Mouse (Mus musculus): ENCODE results near the gene Ankrd10. TPM values are rescaled to one million over a fixed set of nuclear protein-coding genes. Genes with fewer than 3 reads are reported as not detected.

Gene Ankrd10
- polyA plus RNA-seq, 1 experiment: 65.9 TPM

DNA sequence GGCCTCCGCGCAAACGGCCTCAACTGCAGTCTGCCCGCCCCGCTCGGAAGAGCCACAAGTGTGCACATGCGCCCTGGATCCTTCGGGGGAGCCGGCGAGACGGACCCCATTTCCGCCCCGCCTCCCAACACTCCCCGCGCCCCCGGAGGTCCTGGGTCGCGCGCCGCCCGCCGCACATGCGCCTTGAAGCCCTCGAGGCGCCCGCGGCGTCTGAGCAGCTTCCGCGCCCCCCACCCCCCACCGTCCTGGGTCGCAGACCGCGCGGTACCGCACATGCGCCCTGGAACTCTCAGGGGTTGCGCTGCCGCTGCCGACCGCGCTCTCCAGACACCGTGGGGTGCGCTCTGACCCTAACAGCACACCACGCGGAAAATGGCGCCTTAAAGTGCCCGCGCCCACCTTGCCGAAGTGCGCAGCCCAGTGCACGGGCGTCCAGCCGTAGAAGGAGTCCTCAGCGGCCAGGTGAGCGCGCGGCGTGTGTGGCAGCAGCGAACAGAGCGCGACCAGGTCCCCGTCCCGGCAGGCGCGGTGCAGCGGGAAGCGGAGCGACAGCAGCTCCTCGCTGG is 462 bp downstream of the Ankrd10 start:
- H3K4me3 ChIP-seq (ENCODE audit: insufficient read depth, low read length): peak overlapping the region; percentile 80
- TF ChIP-seq CTCF (IDR thresholded peaks at IDR 0.05; ENCODE audit: extremely low read depth, insufficient read depth, low read length): no peak
- TF ChIP-seq POLR2A (IDR thresholded peaks at IDR 0.05; ENCODE audit: extremely low read depth, insufficient read depth, low read length): peak; percentile 15; the same call in 1 of the 2 replicates
- peak overlapping the region; percentile 88 for H3K27ac ChIP-seq (ENCODE audit: insufficient read depth, low read length)
- no peaks in the 10 kb centered on the region for H3K4me1 ChIP-seq (ENCODE audit: control insufficient read depth, insufficient read depth, low read length)

- Histone ChIP-seq H3K4me1 (ENCODE audit: control insufficient read depth, insufficient read depth, low read length) (peaks cover 3% of the 10 kb centered on the region; the same call in 1 of the 2 replicates), H3K27ac (ENCODE audit: insufficient read depth, low read length) (peak overlapping the region; percentile 55; the same call in 1 of the 2 replicates), H3K4me3 (ENCODE audit: insufficient read depth, low read length) (peak overlapping the region; percentile 80)
- no peak for TF ChIP-seq CTCF (IDR thresholded peaks at IDR 0.05; ENCODE audit: extremely low read depth, insufficient read depth, low read length)
These were observed 1.1 kb downstream of the Ankrd10 start for GRCm38 (mm10) chr8:11634331-11635011.

GRCm38 (mm10) chr8:11633414-11633813 is 2.1 kb downstream of the Ankrd10 start:
- Histone ChIP-seq H3K4me3 (ENCODE audit: insufficient read depth, low read length) (no peak overlapping the region), H3K4me1 (ENCODE audit: control insufficient read depth, insufficient read depth, low read length) (peaks cover 9% of the 10 kb centered on the region), H3K27ac (ENCODE audit: insufficient read depth, low read length) (no peak overlapping the region)
- TF ChIP-seq POLR2A (IDR thresholded peaks at IDR 0.05; ENCODE audit: extremely low read depth, insufficient read depth, low read length): no peak

GRCm38 (mm10) chr8:11632406-11632805 is 3.2 kb downstream of the Ankrd10 start:
- H3K4me1 ChIP-seq (ENCODE audit: control insufficient read depth, insufficient read depth, low read length): peaks cover 13% of the 10 kb centered on the region
- H3K27ac ChIP-seq (ENCODE audit: insufficient read depth, low read length): no peak overlapping the region
- TF ChIP-seq POLR2A (IDR thresholded peaks at IDR 0.05; ENCODE audit: extremely low read depth, insufficient read depth, low read length): no peak
- no peak for TF ChIP-seq CTCF (IDR thresholded peaks at IDR 0.05; ENCODE audit: extremely low read depth, insufficient read depth, low read length)
- H3K4me3 ChIP-seq (ENCODE audit: insufficient read depth, low read length): no peak overlapping the region

DNA sequence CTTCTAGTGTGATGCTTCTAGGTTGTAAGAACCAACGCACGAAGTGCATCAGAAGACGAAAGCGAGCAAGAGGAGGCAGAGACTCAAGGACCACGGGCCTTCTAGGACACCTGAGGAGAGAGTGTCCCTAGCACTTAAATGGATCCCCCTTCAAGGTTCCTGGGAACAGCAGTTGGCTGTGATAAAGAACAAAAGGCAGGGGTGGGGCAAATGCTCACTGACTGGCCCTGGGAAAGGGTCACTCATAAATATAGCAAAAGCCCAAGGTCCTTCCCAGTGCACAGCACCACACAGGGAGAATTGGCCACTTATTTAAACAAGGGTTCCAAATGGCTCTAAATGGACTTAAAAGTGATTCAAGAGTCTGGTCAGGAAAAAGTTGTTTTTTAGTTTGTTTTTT is 6.4 kb downstream of the Ankrd10 start:
- TF ChIP-seq POLR2A (IDR thresholded peaks at IDR 0.05; ENCODE audit: extremely low read depth, insufficient read depth, low read length) (no peak), CTCF (IDR thresholded peaks at IDR 0.05; ENCODE audit: extremely low read depth, insufficient read depth, low read length) (no peak)
- H3K27ac ChIP-seq (ENCODE audit: insufficient read depth, low read length): no peak overlapping the region

DNA sequence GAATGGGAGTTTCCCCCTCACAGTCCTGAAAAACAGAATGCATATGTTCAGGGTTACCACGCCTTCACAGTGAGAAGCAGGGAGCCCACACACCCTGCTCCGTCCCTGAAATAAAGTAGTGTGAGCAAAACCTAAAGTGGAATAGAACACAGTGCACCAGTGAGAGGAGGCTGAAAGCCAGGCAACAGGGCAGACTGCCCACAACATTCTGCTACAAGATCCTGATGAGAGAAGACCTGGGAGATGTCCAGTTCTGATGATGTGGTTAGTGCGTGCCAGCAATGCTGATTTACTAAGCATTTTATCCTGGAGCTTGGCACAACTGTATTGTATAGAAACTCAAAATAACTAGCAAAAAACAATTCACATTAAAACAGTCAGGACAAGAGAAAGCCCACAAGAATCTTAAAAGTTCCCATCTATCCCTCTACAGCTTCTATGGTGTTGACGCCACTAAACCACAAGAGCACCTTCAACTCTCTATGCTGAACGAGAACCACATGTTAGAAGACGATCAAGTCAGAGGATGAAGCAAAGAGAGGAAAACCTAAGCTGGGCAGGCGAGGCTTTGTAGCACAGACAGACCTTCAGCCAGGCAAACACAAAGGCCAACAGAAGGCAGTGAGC is 6.9 kb downstream of the Ankrd10 start:
- Histone ChIP-seq H3K4me3 (ENCODE audit: insufficient read depth, low read length) (no peak overlapping the region), H3K27ac (ENCODE audit: insufficient read depth, low read length) (no peak overlapping the region), H3K4me1 (ENCODE audit: control insufficient read depth, insufficient read depth, low read length) (peaks cover 13% of the 10 kb centered on the region)
- TF ChIP-seq CTCF (IDR thresholded peaks at IDR 0.05; ENCODE audit: extremely low read depth, insufficient read depth, low read length) (no peak), POLR2A (IDR thresholded peaks at IDR 0.05; ENCODE audit: extremely low read depth, insufficient read depth, low read length) (no peak)

More for the DNA sequence above, 6.4 kb downstream of the Ankrd10 start:
- Histone ChIP-seq H3K4me1 (ENCODE audit: control insufficient read depth, insufficient read depth, low read length) (peaks cover 13% of the 10 kb centered on the region), H3K4me3 (ENCODE audit: insufficient read depth, low read length) (no peak overlapping the region)

GRCm38 (mm10) chr8:11627717-11628116 is 7.8 kb downstream of the Ankrd10 start:
- TF ChIP-seq CTCF (IDR thresholded peaks at IDR 0.05; ENCODE audit: extremely low read depth, insufficient read depth, low read length) (no peak), POLR2A (IDR thresholded peaks at IDR 0.05; ENCODE audit: extremely low read depth, insufficient read depth, low read length) (no peak)
- no peak overlapping the region for H3K27ac ChIP-seq (ENCODE audit: insufficient read depth, low read length)
- no peak overlapping the region for H3K4me3 ChIP-seq (ENCODE audit: insufficient read depth, low read length)
- peaks cover 13% of the 10 kb centered on the region for H3K4me1 ChIP-seq (ENCODE audit: control insufficient read depth, insufficient read depth, low read length)

- no peak overlapping the region for H3K4me3 ChIP-seq (ENCODE audit: insufficient read depth, low read length)
- no peak for TF ChIP-seq POLR2A (IDR thresholded peaks at IDR 0.05; ENCODE audit: extremely low read depth, insufficient read depth, low read length)
- peaks cover 13% of the 10 kb centered on the region for H3K4me1 ChIP-seq (ENCODE audit: control insufficient read depth, insufficient read depth, low read length)
- H3K27ac ChIP-seq (ENCODE audit: insufficient read depth, low read length): no peak overlapping the region
These were observed 10.5 kb downstream of the Ankrd10 start for GRCm38 (mm10) chr8:11625084-11625483.

DNA sequence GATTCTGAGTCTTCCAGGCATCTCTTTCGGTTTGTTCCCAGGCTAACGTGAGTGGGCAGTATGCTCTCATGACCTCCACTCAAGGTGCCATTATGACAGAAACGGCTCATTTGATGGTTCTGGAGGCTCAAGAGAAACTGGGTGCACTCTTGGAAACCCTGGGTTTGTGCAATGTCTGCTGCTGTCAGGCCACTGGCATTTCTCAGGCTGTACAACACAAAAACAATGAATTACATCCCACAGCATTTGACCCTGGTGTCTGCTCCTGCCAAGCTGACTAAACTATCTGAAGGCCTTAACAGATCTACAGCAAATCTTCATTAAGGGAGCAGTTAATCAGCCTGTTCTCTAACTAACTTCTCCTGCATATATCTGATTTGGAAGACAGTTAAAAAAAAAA is 16.5 kb downstream of the Ankrd10 start:
- Histone ChIP-seq H3K27ac (ENCODE audit: insufficient read depth, low read length) (no peak overlapping the region), H3K4me1 (ENCODE audit: control insufficient read depth, insufficient read depth, low read length) (no peaks in the 10 kb centered on the region), H3K4me3 (ENCODE audit: insufficient read depth, low read length) (no peak overlapping the region)
- TF ChIP-seq CTCF (IDR thresholded peaks at IDR 0.05; ENCODE audit: extremely low read depth, insufficient read depth, low read length) (no peak), POLR2A (IDR thresholded peaks at IDR 0.05; ENCODE audit: extremely low read depth, insufficient read depth, low read length) (no peak)

DNA sequence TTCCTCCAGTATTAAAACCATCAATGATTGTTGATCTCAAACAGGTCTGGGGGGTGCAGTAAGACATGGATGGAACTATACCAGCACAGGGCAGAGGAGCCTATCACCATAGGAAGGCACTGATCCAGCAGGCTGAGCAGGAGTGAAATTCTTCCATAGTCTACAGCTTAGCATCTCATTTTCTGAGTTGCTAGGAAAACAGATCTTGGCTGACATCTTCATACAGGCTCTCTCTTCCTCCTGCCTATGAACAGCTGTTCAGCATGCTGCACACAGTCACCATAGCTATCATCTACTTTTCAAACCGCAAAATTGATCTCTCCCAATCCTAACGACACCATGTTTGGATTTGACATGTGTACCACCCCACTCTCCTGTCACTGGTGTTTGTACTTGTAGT is 17.5 kb downstream of the Ankrd10 start:
- TF ChIP-seq POLR2A (IDR thresholded peaks at IDR 0.05; ENCODE audit: extremely low read depth, insufficient read depth, low read length) (no peak), CTCF (IDR thresholded peaks at IDR 0.05; ENCODE audit: extremely low read depth, insufficient read depth, low read length) (no peak)
- Histone ChIP-seq H3K4me1 (ENCODE audit: control insufficient read depth, insufficient read depth, low read length) (no peaks in the 10 kb centered on the region), H3K4me3 (ENCODE audit: insufficient read depth, low read length) (no peak overlapping the region), H3K27ac (ENCODE audit: insufficient read depth, low read length) (no peak overlapping the region)
